Mouse (Mus musculus): ENCODE data around the gene Unc5a. TPM values are rescaled to one million over a fixed set of nuclear protein-coding genes. Genes with fewer than 3 reads are reported as not detected.

Unc5a gene
- total and polyA plus RNA-seq, 3 experiments, result not detected

DNA sequence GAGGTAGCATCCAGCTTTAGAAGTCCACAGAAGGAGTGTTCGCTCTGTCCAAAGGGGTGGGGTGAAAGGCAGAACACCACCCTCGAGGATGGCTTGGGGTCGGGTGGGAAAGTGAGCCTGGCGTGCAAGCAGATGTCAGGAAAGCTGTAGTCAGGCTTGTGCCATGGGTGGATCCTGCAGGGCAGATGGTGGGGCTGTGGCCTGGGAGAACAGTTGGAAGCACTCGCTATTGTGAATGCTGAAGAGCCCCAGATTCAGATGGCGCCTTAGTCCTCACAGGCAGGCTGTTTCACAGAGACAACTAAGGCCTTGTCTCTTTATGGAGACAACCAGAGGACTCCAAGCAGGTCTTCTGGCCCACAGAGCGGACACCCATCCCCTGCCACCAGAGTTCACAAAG is 43.0 kb downstream of the Unc5a start:
- no peaks in the 10 kb centered on the region for H3K36me3 ChIP-seq (ENCODE audit: control insufficient read depth in 1 of 2, insufficient read depth in 2 of 2, low read length in 2 of 2)
- no peaks in the 10 kb centered on the region for H3K4me1 ChIP-seq (ENCODE audit: control insufficient read depth in 1 of 2, insufficient read depth in 2 of 2, low read length in 2 of 2)
- no peak overlapping the region for H3K4me3 ChIP-seq (ENCODE audit: control insufficient read depth in 1 of 2, insufficient read depth in 1 of 2, low read depth in 2 of 2, low read length in 2 of 2)
- H3K27me3 ChIP-seq (ENCODE audit: control insufficient read depth in 1 of 2, insufficient read depth in 2 of 2, low read length in 2 of 2), result no peaks in the 10 kb centered on the region
- H3K9ac ChIP-seq (ENCODE audit: control insufficient read depth, low read depth, low read length, poor library complexity, severe bottlenecking), result no peak overlapping the region
- no peaks in the 10 kb centered on the region for H3K9me3 ChIP-seq (replicated peaks; ENCODE audit: insufficient read depth, low read length)
- TF ChIP-seq KAT2A (conservative IDR thresholded peaks at IDR 0.05; ENCODE audit: low read depth, low read length) (no peak), MEF2A (IDR thresholded peaks at IDR 0.05; ENCODE audit: extremely low read depth, insufficient replicate concordance, low read depth, low read length, poor library complexity, severe bottlenecking) (no peak), SIN3A (IDR thresholded peaks at IDR 0.05; ENCODE audit: low read length) (no peak), MAZ (IDR thresholded peaks at IDR 0.05; ENCODE audit: low read depth, low read length) (no peak), POLR2A (IDR thresholded peaks at IDR 0.05; ENCODE audit: control insufficient read depth in 1 of 2, insufficient read depth in 1 of 2, low read depth in 1 of 2, low read length in 2 of 2, poor library complexity in 1 of 2) (no peak), CTCF (IDR thresholded peaks at IDR 0.05 in 2 of 3, conservative IDR thresholded peaks at IDR 0.05 in 1 of 3; ENCODE audit: control insufficient read depth in 1 of 3, insufficient read depth in 1 of 3, low read depth in 2 of 3, low read length in 3 of 3, poor library complexity in 1 of 3, severe bottlenecking in 1 of 3) (no peak), CHD1 (IDR thresholded peaks at IDR 0.05; ENCODE audit: low read depth, low read length) (no peak), POLR2AphosphoS5 (IDR thresholded peaks at IDR 0.05; ENCODE audit: borderline replicate concordance, low read depth, low read length) (no peak), GATA1 (IDR thresholded peaks at IDR 0.05; ENCODE audit: low read depth, low read length) (no peak), ELF1 (IDR thresholded peaks at IDR 0.05; ENCODE audit: low read depth, low read length) (no peak), RAD21 (IDR thresholded peaks at IDR 0.05; ENCODE audit: low read depth, low read length) (no peak), UBTF (IDR thresholded peaks at IDR 0.05; ENCODE audit: borderline replicate concordance, insufficient read depth, low read depth, low read length) (no peak), TAL1 (IDR thresholded peaks at IDR 0.05; ENCODE audit: low read length) (no peak), CHD2 (IDR thresholded peaks at IDR 0.05; ENCODE audit: low read length) (no peak), EP300 (IDR thresholded peaks at IDR 0.05; ENCODE audit: low read depth in 1 of 2, low read length in 2 of 2) (no peak), MYC (IDR thresholded peaks at IDR 0.05; ENCODE audit: low read depth, low read length) (no peak), USF1 (IDR thresholded peaks at IDR 0.05; ENCODE audit: low read depth, low read length) (no peak), NELFE (IDR thresholded peaks at IDR 0.05; ENCODE audit: low read depth, low read length) (no peak), ZKSCAN1 (IDR thresholded peaks at IDR 0.05; ENCODE audit: low read depth, low read length) (no peak), MXI1 (IDR thresholded peaks at IDR 0.05; ENCODE audit: low read depth, low read length) (no peak)
- DNase-seq (ENCODE audit: low read depth, low spot score), result no peak
- H3K79me2 ChIP-seq (ENCODE audit: control insufficient read depth, insufficient read depth, low read length, poor library complexity), result no peaks in the 10 kb centered on the region
- no peak overlapping the region for H3K27ac ChIP-seq (ENCODE audit: control insufficient read depth, low read depth, low read length)

DNA sequence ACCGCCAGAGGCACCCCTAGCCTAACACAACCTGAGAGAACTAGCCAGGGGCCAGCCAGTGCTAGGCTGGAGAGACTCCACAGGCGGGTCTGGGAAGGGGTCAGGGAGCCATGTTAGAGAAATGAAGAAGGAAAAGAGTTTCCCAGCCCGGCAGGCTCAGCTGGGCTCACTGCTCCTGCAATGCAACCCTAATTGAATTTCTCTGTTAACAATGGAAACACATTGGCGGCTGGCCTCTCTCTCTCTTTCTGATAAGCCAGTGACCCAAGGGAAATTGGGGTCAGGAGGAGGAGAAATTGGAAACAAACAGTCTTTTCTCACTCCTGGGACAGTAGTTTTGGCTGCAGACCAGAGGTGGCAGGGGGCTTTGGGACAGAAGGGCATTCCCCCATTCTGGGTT is 45.4 kb downstream of the Unc5a start:
- H3K27me3 ChIP-seq (ENCODE audit: control insufficient read depth in 1 of 2, insufficient read depth in 2 of 2, low read length in 2 of 2), result no peaks in the 10 kb centered on the region
- no peak overlapping the region for H3K9ac ChIP-seq (ENCODE audit: control insufficient read depth, low read depth, low read length, poor library complexity, severe bottlenecking)
- H3K79me2 ChIP-seq (ENCODE audit: control insufficient read depth, insufficient read depth, low read length, poor library complexity), result no peaks in the 10 kb centered on the region
- DNase-seq (ENCODE audit: low read depth, low spot score), result no peak
- no peak overlapping the region for H3K27ac ChIP-seq (ENCODE audit: control insufficient read depth, low read depth, low read length)
- no peaks in the 10 kb centered on the region for H3K4me1 ChIP-seq (ENCODE audit: control insufficient read depth in 1 of 2, insufficient read depth in 2 of 2, low read length in 2 of 2)
- H3K36me3 ChIP-seq (ENCODE audit: control insufficient read depth in 1 of 2, insufficient read depth in 2 of 2, low read length in 2 of 2), result no peaks in the 10 kb centered on the region
- H3K4me3 ChIP-seq (ENCODE audit: control insufficient read depth in 1 of 2, insufficient read depth in 1 of 2, low read depth in 2 of 2, low read length in 2 of 2), result no peak overlapping the region
- TF ChIP-seq SIN3A (IDR thresholded peaks at IDR 0.05; ENCODE audit: low read length) (no peak), CTCF (IDR thresholded peaks at IDR 0.05 in 2 of 3, conservative IDR thresholded peaks at IDR 0.05 in 1 of 3; ENCODE audit: control insufficient read depth in 1 of 3, insufficient read depth in 1 of 3, low read depth in 2 of 3, low read length in 3 of 3, poor library complexity in 1 of 3, severe bottlenecking in 1 of 3) (no peak), ELF1 (IDR thresholded peaks at IDR 0.05; ENCODE audit: low read depth, low read length) (no peak), GABPA (IDR thresholded peaks at IDR 0.05; ENCODE audit: low read depth, low read length) (no peak), MAFK (IDR thresholded peaks at IDR 0.05; ENCODE audit: borderline replicate concordance, low read depth, low read length) (no peak), UBTF (IDR thresholded peaks at IDR 0.05; ENCODE audit: borderline replicate concordance, insufficient read depth, low read depth, low read length) (no peak), MYC (IDR thresholded peaks at IDR 0.05; ENCODE audit: low read depth, low read length) (no peak), RAD21 (IDR thresholded peaks at IDR 0.05; ENCODE audit: low read depth, low read length) (no peak), HCFC1 (IDR thresholded peaks at IDR 0.05; ENCODE audit: low read depth, low read length) (no peak), TBP (IDR thresholded peaks at IDR 0.05; ENCODE audit: low read depth, low read length) (no peak), POLR2AphosphoS2 (IDR thresholded peaks at IDR 0.05; ENCODE audit: low read length) (no peak), CHD1 (IDR thresholded peaks at IDR 0.05; ENCODE audit: low read depth, low read length) (no peak), ZC3H11A (IDR thresholded peaks at IDR 0.05; ENCODE audit: low read depth, low read length) (no peak), KAT2A (conservative IDR thresholded peaks at IDR 0.05; ENCODE audit: low read depth, low read length) (no peak), NELFE (IDR thresholded peaks at IDR 0.05; ENCODE audit: low read depth, low read length) (no peak), ZNF384 (IDR thresholded peaks at IDR 0.05; ENCODE audit: low read depth, low read length) (no peak), MAZ (IDR thresholded peaks at IDR 0.05; ENCODE audit: low read depth, low read length) (no peak), TAL1 (IDR thresholded peaks at IDR 0.05; ENCODE audit: low read length) (no peak), TCF12 (IDR thresholded peaks at IDR 0.05; ENCODE audit: low read depth, low read length) (no peak)
- H3K9me3 ChIP-seq (replicated peaks; ENCODE audit: insufficient read depth, low read length), result no peaks in the 10 kb centered on the region
